ENCODE assay signal across 22 mouse cellular contexts in genomic region chr2:73571304-73571703, GRCm38 (mm10). TPM values are rescaled to one million over a fixed set of nuclear protein-coding genes. Genes with fewer than 3 reads are reported as not detected.
"Had no signal": no experiment of that assay in that cellular context is flagged by ENCODE, and none has a peak within 500 bp of the region (broad histone marks: within the 10 kb centered on the region; RNA-seq: fewer than 3 reads in every experiment).

No protein-coding gene starts in this region.

- H3K36me3 ChIP-seq: liver, embryonic 15.5 days; lung, embryonic 15.5 days; midbrain, embryonic 12.5 days; neural tube, embryonic 13.5 days; neural tube, embryonic 15.5 days had no signal

- DNase-seq: liver, postnatal 0 days; lung, adult 2 months; lung, postnatal 14 days; lung, postnatal 36 days; midbrain, embryonic 14.5 days; retina, postnatal 1 day; right cerebral cortex, adult 18-20 months; right cerebral cortex, postnatal 25 days; right cerebral cortex, postnatal 4 days; spleen, adult 18-20 months; thymus, adult 18-20 months; thymus, postnatal 14 days; thymus, postnatal 36 days had no signal

- H3K4me3 ChIP-seq: liver, embryonic 15.5 days; lung, embryonic 15.5 days; megakaryocyte, embryonic 14.5 days; midbrain, embryonic 12.5 days; neural tube, embryonic 13.5 days; neural tube, embryonic 15.5 days had no signal

- H3K27ac ChIP-seq: liver, embryonic 15.5 days; lung, embryonic 15.5 days; macrophage; midbrain, embryonic 12.5 days; neural tube, embryonic 15.5 days had no signal

- H3K27me3 ChIP-seq: lung, embryonic 15.5 days had no signal

- H3K4me2 ChIP-seq: liver, embryonic 15.5 days; lung, embryonic 15.5 days; midbrain, embryonic 12.5 days; neural tube, embryonic 13.5 days; neural tube, embryonic 15.5 days had no signal

RNA-seq across cellular contexts. Expression of gene Chrna1, which starts 8.8 kb away (rescaled TPM):
- total RNA-seq: monocyte, adult 5-6 weeks had no signal
- polyA plus RNA-seq: macrophage; small intestine, adult 2 months had no signal
